Mouse (Mus musculus): ENCODE results near the gene Olfr1500.
"Not testable (repeated sequence)": the region's sequence is repeated elsewhere in the genome, so short reads cannot be mapped to it uniquely, and the experiment has no call there.

Olfr1500 gene

GRCm38 (mm10) chr19:13830388-13830787 is at the start of gene Olfr1500:
Gene Olfr1500, minus strand, starts transcription at chr19:13830488.
- in situ Hi-C loops (cut with MboI; ENCODE audit: unreplicated experiment in 2 of 2) = no loop called here

- in situ Hi-C loops (cut with MboI; ENCODE audit: unreplicated experiment in 2 of 2) = no loop called here
These were observed 31.2 kb upstream of the Olfr1500 start, which contains the start of gene Olfr1502 for GRCm38 (mm10) chr19:13861495-13861894. Gene Olfr1502, plus strand, starts transcription at chr19:13861795.

- in situ Hi-C loops (cut with MboI; ENCODE audit: unreplicated experiment in 2 of 2) = not testable (repeated sequence)
These were observed 20.3 kb upstream of the Olfr1500 start, which contains the start of gene Olfr1501 for GRCm38 (mm10) chr19:13850592-13850991. Gene Olfr1501, minus strand, starts transcription at chr19:13850692.

- in situ Hi-C loops (cut with MboI; ENCODE audit: unreplicated experiment in 2 of 2) = no loop called here
These were observed 1.8 kb downstream of the Olfr1500 start for GRCm38 (mm10) chr19:13828447-13828846.

GRCm38 (mm10) chr19:13820847-13821246 is 9.4 kb downstream of the Olfr1500 start:
- in situ Hi-C loops (cut with MboI; ENCODE audit: unreplicated experiment in 2 of 2) = loop anchor here in 1 of 2 experiments (25.0 kb wide), 2 partner anchors 984 to 1409 kb away; partner anchors contain the start of genes Gm5244 and Olfr1441

- in situ Hi-C loops (cut with MboI; ENCODE audit: unreplicated experiment in 2 of 2) = loop anchor here (5.0 to 25.0 kb wide), 7 partner anchors 982 to 1795 kb away; partner anchors contain the start of genes Gm4952 (in 1 of the 2), Gm5244 (in 1 of the 2) and Olfr1441 (in 1 of the 2)
These were observed 10.9 kb downstream of the Olfr1500 start, which contains the start of gene Olfr1499 for GRCm38 (mm10) chr19:13819347-13819746. Gene Olfr1499, minus strand, starts transcription at chr19:13819447.

- in situ Hi-C loops (cut with MboI; ENCODE audit: unreplicated experiment in 2 of 2) = loop anchor here (5.0 to 25.0 kb wide), 7 partner anchors 982 to 1794 kb away; partner anchors contain the start of genes Gm4952 (in 1 of the 2), Gm5244 (in 1 of the 2) and Olfr1441 (in 1 of the 2)
These were observed 11.5 kb downstream of the Olfr1500 start for GRCm38 (mm10) chr19:13818827-13819226.

GRCm38 (mm10) chr19:13812823-13813222 is 17.5 kb downstream of the Olfr1500 start:
- in situ Hi-C loops (cut with MboI; ENCODE audit: unreplicated experiment in 2 of 2) = loop anchor here (10.0 to 25.0 kb wide), 5 partner anchors 976 to 1788 kb away; partner anchors contain the start of genes Gm4952 (in 1 of the 2), Gm5244 (in 1 of the 2) and Olfr1441 (in 1 of the 2)

GRCm38 (mm10) chr19:13805486-13805885 is 24.8 kb downstream of the Olfr1500 start:
- in situ Hi-C loops (cut with MboI; ENCODE audit: unreplicated experiment in 2 of 2) = loop anchor here in 1 of 2 experiments (25.0 kb wide), 2 partner anchors 968 to 1393 kb away; partner anchors contain the start of genes Gm5244 and Olfr1441

GRCm38 (mm10) chr19:13798102-13798501 is 32.2 kb downstream of the Olfr1500 start, which contains the start of gene Olfr1497:
Gene Olfr1497, minus strand, starts transcription at chr19:13798202.
- in situ Hi-C loops (cut with MboI; ENCODE audit: unreplicated experiment in 2 of 2) = no loop called here

GRCm38 (mm10) chr19:13777578-13777977 is 52.7 kb downstream of the Olfr1500 start, which contains the start of gene Olfr1496:
Gene Olfr1496, plus strand, starts transcription at chr19:13777878.
- in situ Hi-C loops (cut with MboI; ENCODE audit: unreplicated experiment in 2 of 2) = no loop called here

Data from v-Abl transformed pro-B cells (cell line).